24 mouse cellular contexts compared by ENCODE assay signal in genomic region chr16:38014951-38015350, GRCm38 (mm10).
A peak's percentile ranks its signal among the peaks of the same experiment; 100 is the strongest.
DNase-seq lines count a peak whose midpoint lies in the region; ATAC-seq lines count a peak whose summit lies in the region.
"Had no signal": no experiment of that assay in that cellular context is flagged by ENCODE, and none has a peak within 500 bp of the region (broad histone marks: within the 10 kb centered on the region; RNA-seq: fewer than 3 reads in every experiment).

No protein-coding gene starts in this region.

- no peaks in the 10 kb centered on the region for H3K9me3 ChIP-seq in neural tube, embryonic 15.5 days (replicated peaks)
- H3K9me3 ChIP-seq: heart, embryonic 12.5 days; hindbrain, embryonic 10.5 days; limb, embryonic 15.5 days; neural tube, embryonic 12.5 days had no signal

- H3K4me1 ChIP-seq in neural tube, embryonic 15.5 days, result no peaks in the 10 kb centered on the region
- H3K4me1 ChIP-seq: limb, embryonic 15.5 days had no signal

- DNase-seq in adrenal gland, adult 2 months, result peak; percentile 30
- no peak for DNase-seq in adrenal gland, adult 8-10 months
- DNase-seq in cerebellum, adult 9-10 months, result peak; percentile 30
- no peak for DNase-seq in cerebellum, postnatal 14 days
- DNase-seq in kidney, adult 11 months, result peak; percentile 22
- no peak for DNase-seq in kidney, postnatal 4 days
- peak; percentile 4 for DNase-seq in neural tube, embryonic 10.5 days (ENCODE audit: extremely low spot score, low spot score)
- DNase-seq: gastrocnemius, adult 2 months; heart, postnatal 10 days; kidney, adult 18-20 months; left cerebral cortex, postnatal 4 days; lung, postnatal 4 days; midbrain, embryonic 14.5 days; retina, postnatal 1 day; right cerebral cortex, postnatal 25 days; spleen, adult 18-20 months; thymus, postnatal 25 days had no signal

- ATAC-seq in neural tube, embryonic 15.5 days (ENCODE audit: low FRiP score), result no peak
- ATAC-seq: forebrain, embryonic 14.5 days; hindbrain, embryonic 16.5 days had no signal

- H3K36me3 ChIP-seq in neural tube, embryonic 15.5 days, result no peaks in the 10 kb centered on the region
- H3K36me3 ChIP-seq: heart, embryonic 12.5 days; hindbrain, embryonic 10.5 days; limb, embryonic 15.5 days; neural tube, embryonic 12.5 days had no signal

- H3K27me3 ChIP-seq in neural tube, embryonic 15.5 days (replicated peaks), result no peaks in the 10 kb centered on the region
- H3K27me3 ChIP-seq: heart, embryonic 12.5 days; limb, embryonic 15.5 days; neural tube, embryonic 12.5 days had no signal

- no peak overlapping the region for H3K27ac ChIP-seq in neural tube, embryonic 15.5 days (replicated peaks)
- H3K27ac ChIP-seq: gastrocnemius, adult 2 months; hindbrain, embryonic 10.5 days; limb, embryonic 15.5 days; neural tube, embryonic 12.5 days had no signal

- H3K4me3 ChIP-seq in neural tube, embryonic 15.5 days (replicated peaks), result no peak overlapping the region
- H3K4me3 ChIP-seq: gastrocnemius, adult 2 months; heart, embryonic 12.5 days; hindbrain, embryonic 10.5 days; limb, embryonic 15.5 days; neural tube, embryonic 12.5 days had no signal

- no peak overlapping the region for H3K4me2 ChIP-seq in neural tube, embryonic 15.5 days
- H3K4me2 ChIP-seq: heart, embryonic 12.5 days; limb, embryonic 15.5 days; neural tube, embryonic 12.5 days had no signal

- H3K9ac ChIP-seq in neural tube, embryonic 15.5 days (replicated peaks), result no peak overlapping the region
- H3K9ac ChIP-seq: heart, embryonic 12.5 days; limb, embryonic 15.5 days; neural tube, embryonic 12.5 days had no signal

- WGBS in neural tube, embryonic 15.5 days, result 85% methylated on average over 4 of the region's 4 CpGs

Comparison
In these comparisons a context has a peak if more than half of its experiments do, and no peak if none do; other contexts are left out.
1. DNase-seq: peak in adrenal gland, adult 2 months (single experiment), cerebellum, adult 9-10 months (single experiment), kidney, adult 11 months (single experiment) and neural tube, embryonic 10.5 days (single experiment); none in adrenal gland, adult 8-10 months (single experiment), cerebellum, postnatal 14 days (0 of 2) and kidney, postnatal 4 days (0 of 2).